Mouse (Mus musculus) forebrain, embryonic 16.5 days (tissue): ENCODE data around the gene Doxl2. TPM values are rescaled to one million over a fixed set of nuclear protein-coding genes. Genes with fewer than 3 reads are reported as not detected.

Source experiments
- ATAC-seq: fragments of 200-750 bp; cut with Nextera tagmentation; 2 replicates; pipeline ENCODE4 v1.8.0; 2017; ENCODE audit warnings: mild to moderate bottlenecking, moderate library complexity
- H3K27ac ChIP-seq: fragments of 300-500 bp; sonication (generic); 2 replicates; pipeline ENCODE4 v1.5.1; 2014; ENCODE audit warnings: low read length, control low read depth
- H3K27me3 ChIP-seq: fragments of 300-500 bp; sonication (generic); replicated peaks from 2 replicates; pipeline ENCODE4 v1.6.1; 2014; ENCODE audit warnings: low read length; ENCODE audit not compliant: control insufficient read depth, insufficient read depth
- H3K36me3 ChIP-seq: fragments of 300-500 bp; sonication (generic); 2 replicates; pipeline ENCODE4 v1.6.1; 2014; ENCODE audit not compliant: control insufficient read depth, insufficient read depth
- H3K4me1 ChIP-seq: fragments of 300-500 bp; sonication (generic); replicated peaks from 2 replicates; pipeline ENCODE4 v1.6.1; 2014; ENCODE audit warnings: low read length; ENCODE audit not compliant: control insufficient read depth, insufficient read depth
- H3K4me2 ChIP-seq: fragments of 300-500 bp; sonication (generic); 2 replicates; pipeline ENCODE4 v1.6.1; 2014; ENCODE audit warnings: mild to moderate bottlenecking, low read length, control low read depth
- H3K4me3 ChIP-seq: fragments of 300-500 bp; sonication (generic); replicated peaks from 2 replicates; pipeline ENCODE4 v1.5.1; 2014; ENCODE audit warnings: mild to moderate bottlenecking, low read length, control low read depth
- H3K9ac ChIP-seq: fragments of 300-500 bp; sonication (generic); replicated peaks from 2 replicates; pipeline ENCODE4 v1.6.1; 2014; ENCODE audit warnings: low read depth, low read length, control low read depth
- H3K9me3 ChIP-seq: fragments of 300-500 bp; sonication (generic); 2 replicates; pipeline ENCODE4 v1.6.1; 2016; ENCODE audit warnings: low read length; ENCODE audit not compliant: control insufficient read depth
- WGBS: fragments of 180-500 bp; shearing (Covaris S2); extraction: QIAGEN DNeasy Blood & Tissue Kit; methylation state at CpG from one replicate; pipeline ENCODE4 v1.1.7; 2014; 5-methylcytosine and 5-hydroxymethylcytosine counted together
- polyA plus RNA-seq: library from polyadenylated mRNA; unstranded; fragments of >200 nt; fragmentation: Nextera tagmentation; extraction: Ambion mirVana; gene quantifications from 2 replicates; pipeline ENCODE4 v1.2.1, GENCODE M21; 2015

Doxl2 gene
- polyA plus RNA-seq: not detected in 2 replicates

GRCm38 (mm10) chr6:48974663-48975062, at the start of gene Doxl2:
Gene Doxl2, plus strand, starts transcription at chr6:48974963.
- 95% methylated on average over 2 of the region's 2 CpGs for WGBS
- H3K36me3 ChIP-seq: no peaks in the 10 kb centered on the region
- 0 out of 2 replicates have a peak, but pooled peaks cover 1% of the 10 kb centered on the region for H3K27me3 ChIP-seq
- no peak within 1 kb of the TSS for H3K27ac ChIP-seq
- no peak within 1 kb of the TSS for H3K4me3 ChIP-seq
- H3K4me2 ChIP-seq: no peak within 1 kb of the TSS
- no peaks in the 10 kb centered on the region for H3K9me3 ChIP-seq
- no peak for ATAC-seq
- no peaks in the 10 kb centered on the region for H3K4me1 ChIP-seq
- H3K9ac ChIP-seq: no peak within 1 kb of the TSS

DNA sequence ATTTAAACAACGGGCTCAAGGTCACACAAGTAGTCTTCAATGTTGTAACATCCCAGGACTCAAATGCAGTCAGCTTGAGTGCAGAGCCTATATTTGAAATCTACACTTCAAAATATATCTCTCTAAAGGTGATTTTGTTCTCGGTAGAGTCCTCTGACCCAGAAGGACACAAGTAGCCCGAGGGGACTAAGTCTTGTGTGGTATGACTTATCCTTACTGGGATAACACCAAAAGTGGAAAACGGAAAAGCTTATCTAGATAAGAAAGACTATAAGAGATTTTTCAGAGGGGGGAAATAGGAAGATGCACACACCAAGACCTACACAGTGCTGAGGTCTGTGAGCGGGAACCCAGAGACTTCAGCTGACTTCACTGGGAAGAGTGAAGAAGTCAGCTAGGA, 45.2 kb upstream of the Doxl2 start, which contains the start of gene 1600015I10Rik:
Gene 1600015I10Rik (plus strand): TSS at position 301 of the 400 bp plus-strand sequence.
- no peak within 1 kb of the TSS for H3K27ac ChIP-seq
- H3K9ac ChIP-seq: no peak within 1 kb of the TSS
- H3K4me1 ChIP-seq: no peaks in the 10 kb centered on the region
- WGBS: 94% methylated on average over 5 of the region's 5 CpGs
- H3K4me2 ChIP-seq: no peak within 1 kb of the TSS
- ATAC-seq: no peak
- no peaks in the 10 kb centered on the region for H3K36me3 ChIP-seq
- H3K4me3 ChIP-seq: no peak within 1 kb of the TSS
- no peaks in the 10 kb centered on the region for H3K27me3 ChIP-seq
- no peaks in the 10 kb centered on the region for H3K9me3 ChIP-seq

GRCm38 (mm10) chr6:48949596-48949995, 25.2 kb upstream of the Doxl2 start:
- H3K4me2 ChIP-seq: no peak overlapping the region
- no peaks in the 10 kb centered on the region for H3K36me3 ChIP-seq
- no peak for ATAC-seq
- H3K27ac ChIP-seq: no peak overlapping the region
- 76% methylated on average over 2 of the region's 2 CpGs for WGBS
- H3K27me3 ChIP-seq: no peaks in the 10 kb centered on the region
- H3K4me1 ChIP-seq: no peaks in the 10 kb centered on the region
- H3K9ac ChIP-seq: no peak overlapping the region
- no peak overlapping the region for H3K4me3 ChIP-seq
- H3K9me3 ChIP-seq: no peaks in the 10 kb centered on the region

- WGBS: 90% methylated on average over 5 of the region's 5 CpGs
Measured at GRCm38 (mm10) chr6:48950676-48951075, 24.1 kb upstream of the Doxl2 start.

GRCm38 (mm10) chr6:48951630-48952029, 23.1 kb upstream of the Doxl2 start:
- no peak for ATAC-seq
- Histone ChIP-seq H3K9ac (no peak overlapping the region), H3K4me1 (no peaks in the 10 kb centered on the region), H3K4me3 (no peak overlapping the region), H3K4me2 (no peak overlapping the region), H3K27ac (no peak overlapping the region), H3K27me3 (no peaks in the 10 kb centered on the region), H3K9me3 (no peaks in the 10 kb centered on the region), H3K36me3 (no peaks in the 10 kb centered on the region)
- 90% methylated on average over 6 of the region's 6 CpGs for WGBS

More at GRCm38 (mm10) chr6:48950676-48951075, 24.1 kb upstream of the Doxl2 start:
- no peaks in the 10 kb centered on the region for H3K27me3 ChIP-seq
- ATAC-seq: no peak
- H3K4me2 ChIP-seq: no peak overlapping the region
- no peak overlapping the region for H3K9ac ChIP-seq
- H3K4me3 ChIP-seq: no peak overlapping the region
- H3K36me3 ChIP-seq: no peaks in the 10 kb centered on the region
- H3K9me3 ChIP-seq: no peaks in the 10 kb centered on the region
- no peak overlapping the region for H3K27ac ChIP-seq
- no peaks in the 10 kb centered on the region for H3K4me1 ChIP-seq

DNA sequence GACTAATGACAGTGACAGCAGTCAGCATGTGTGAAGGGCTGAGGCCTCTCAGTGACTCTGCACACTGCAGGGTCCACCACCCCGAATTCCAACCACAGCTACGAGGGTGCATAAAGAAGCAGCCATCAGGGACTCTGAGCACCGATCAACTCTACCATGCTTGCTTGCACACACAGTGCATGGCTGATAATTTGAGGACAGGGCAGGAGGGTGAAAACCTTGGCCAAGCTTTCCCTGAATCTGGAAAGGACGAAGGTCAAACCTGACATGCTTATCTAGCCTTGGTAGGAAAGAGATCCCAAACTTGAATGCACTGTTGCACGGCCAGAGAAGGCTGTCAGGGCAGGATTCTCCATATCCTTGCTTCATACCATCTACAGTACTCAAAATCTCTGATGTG, 21.5 kb upstream of the Doxl2 start:
- 86% methylated on average over 5 of the region's 5 CpGs for WGBS
- no peak for ATAC-seq

GRCm38 (mm10) chr6:48954211-48954610, 20.6 kb upstream of the Doxl2 start:
- no peak overlapping the region for H3K27ac ChIP-seq
- no peak overlapping the region for H3K4me2 ChIP-seq
- no peak for ATAC-seq
- H3K27me3 ChIP-seq: no peaks in the 10 kb centered on the region
- no peaks in the 10 kb centered on the region for H3K9me3 ChIP-seq
- no peaks in the 10 kb centered on the region for H3K36me3 ChIP-seq
- 86% methylated on average over 5 of the region's 5 CpGs for WGBS
- H3K9ac ChIP-seq: no peak overlapping the region
- H3K4me3 ChIP-seq: no peak overlapping the region
- no peaks in the 10 kb centered on the region for H3K4me1 ChIP-seq

More for the DNA sequence above, 21.5 kb upstream of the Doxl2 start:
- no peaks in the 10 kb centered on the region for H3K36me3 ChIP-seq
- H3K4me3 ChIP-seq: no peak overlapping the region
- H3K9me3 ChIP-seq: no peaks in the 10 kb centered on the region
- no peaks in the 10 kb centered on the region for H3K4me1 ChIP-seq
- H3K27me3 ChIP-seq: no peaks in the 10 kb centered on the region
- no peak overlapping the region for H3K9ac ChIP-seq
- H3K4me2 ChIP-seq: no peak overlapping the region
- no peak overlapping the region for H3K27ac ChIP-seq

- no peaks in the 10 kb centered on the region for H3K36me3 ChIP-seq
- H3K27me3 ChIP-seq: no peaks in the 10 kb centered on the region
- 42% methylated on average over 1 of the region's 1 CpGs for WGBS
- H3K4me1 ChIP-seq: no peaks in the 10 kb centered on the region
- no peaks in the 10 kb centered on the region for H3K9me3 ChIP-seq
- no peak overlapping the region for H3K27ac ChIP-seq
- H3K9ac ChIP-seq: no peak overlapping the region
- no peak overlapping the region for H3K4me3 ChIP-seq
- ATAC-seq: no peak
- no peak overlapping the region for H3K4me2 ChIP-seq
Measured at GRCm38 (mm10) chr6:48954946-48955345, 19.8 kb upstream of the Doxl2 start.

DNA sequence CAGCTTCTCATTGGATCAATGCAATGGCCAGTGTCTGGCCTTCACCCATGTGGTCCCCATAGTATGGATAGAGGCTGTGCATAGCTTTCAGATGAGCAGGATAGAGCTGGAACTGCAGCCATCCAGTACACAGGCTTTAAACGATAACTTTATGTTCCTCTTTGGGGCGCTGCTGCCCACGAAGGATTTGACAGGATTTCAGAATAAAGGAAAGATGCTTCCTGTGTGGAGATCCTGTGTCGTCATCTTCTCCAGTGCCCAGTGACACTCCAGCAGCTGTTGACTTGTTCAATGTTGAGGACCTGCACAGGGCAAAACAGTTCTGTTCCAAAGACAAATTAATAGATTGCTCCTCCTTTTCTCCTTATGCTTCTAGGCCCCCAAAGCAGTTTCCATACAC, 18.0 kb upstream of the Doxl2 start:
- no peak overlapping the region for H3K9ac ChIP-seq
- H3K4me3 ChIP-seq: no peak overlapping the region
- no peaks in the 10 kb centered on the region for H3K36me3 ChIP-seq
- ATAC-seq: no peak
- no peak overlapping the region for H3K27ac ChIP-seq
- H3K27me3 ChIP-seq: no peaks in the 10 kb centered on the region
- WGBS: 81% methylated on average over 4 of the region's 4 CpGs
- H3K4me1 ChIP-seq: no peaks in the 10 kb centered on the region
- no peaks in the 10 kb centered on the region for H3K9me3 ChIP-seq
- no peak overlapping the region for H3K4me2 ChIP-seq

DNA sequence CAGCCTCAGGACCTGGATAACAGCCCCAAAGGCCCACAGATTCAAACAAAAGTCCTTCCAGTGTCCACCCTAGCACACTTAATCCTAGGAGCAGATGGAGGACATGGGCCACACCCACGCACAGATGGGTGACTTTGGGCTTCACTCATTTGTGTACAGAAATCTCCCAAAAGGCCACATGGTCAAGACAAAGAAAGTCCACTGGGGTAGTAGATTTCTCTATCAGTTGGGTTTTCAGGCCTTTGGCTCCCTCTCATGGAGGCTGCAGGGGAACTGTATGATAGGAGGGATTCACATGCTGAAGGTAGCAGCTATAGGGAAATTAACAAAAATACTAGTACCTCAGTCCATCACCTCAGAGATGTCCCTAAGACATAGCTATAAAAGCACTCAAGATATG, 16.7 kb upstream of the Doxl2 start:
- no peaks in the 10 kb centered on the region for H3K9me3 ChIP-seq
- no peak; the same call in 1 of the 2 replicates for ATAC-seq
- H3K4me1 ChIP-seq: no peaks in the 10 kb centered on the region
- no peak overlapping the region for H3K4me3 ChIP-seq
- no peaks in the 10 kb centered on the region for H3K27me3 ChIP-seq
- H3K27ac ChIP-seq: no peak overlapping the region
- WGBS: 55% methylated on average over 1 of the region's 1 CpGs
- H3K9ac ChIP-seq: no peak overlapping the region
- H3K4me2 ChIP-seq: no peak overlapping the region
- no peaks in the 10 kb centered on the region for H3K36me3 ChIP-seq
